Mouse (Mus musculus) adrenal gland, adult (tissue): ENCODE measurements around the gene Sh3gl3.

Experiments
- DNase-seq, 2 experiments: peaks; one replicate each; pipeline ENCODE4 v3.0.0; 2022 to 2023; ENCODE audit warnings: low spot score in 1 of 2; ENCODE audit not compliant: inconsistent age in 2 of 2

Sh3gl3 gene

DNA sequence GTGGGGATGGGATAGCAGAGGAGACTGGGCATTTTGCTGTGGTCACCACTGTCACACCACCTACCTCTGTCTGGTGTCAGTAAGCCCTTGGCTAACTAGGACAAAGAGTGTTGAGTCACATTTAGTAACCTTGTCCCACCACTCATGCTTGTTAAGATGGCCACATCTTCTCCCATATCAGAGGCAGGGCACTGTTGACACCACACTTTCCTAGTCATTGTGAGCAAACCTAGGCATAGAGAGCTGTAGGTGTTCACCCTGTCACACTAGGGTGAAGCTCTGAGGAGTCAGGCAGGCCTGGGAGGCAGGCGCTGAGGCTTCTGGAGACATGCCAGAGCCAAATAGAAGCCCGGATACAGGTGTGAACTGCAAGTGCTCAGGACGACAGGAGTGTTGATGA is at the start of gene Sh3gl3:
Gene Sh3gl3, plus strand, starts transcription at position 301 of the 400 bp plus-strand sequence.
- DNase-seq, result no peak

DNA sequence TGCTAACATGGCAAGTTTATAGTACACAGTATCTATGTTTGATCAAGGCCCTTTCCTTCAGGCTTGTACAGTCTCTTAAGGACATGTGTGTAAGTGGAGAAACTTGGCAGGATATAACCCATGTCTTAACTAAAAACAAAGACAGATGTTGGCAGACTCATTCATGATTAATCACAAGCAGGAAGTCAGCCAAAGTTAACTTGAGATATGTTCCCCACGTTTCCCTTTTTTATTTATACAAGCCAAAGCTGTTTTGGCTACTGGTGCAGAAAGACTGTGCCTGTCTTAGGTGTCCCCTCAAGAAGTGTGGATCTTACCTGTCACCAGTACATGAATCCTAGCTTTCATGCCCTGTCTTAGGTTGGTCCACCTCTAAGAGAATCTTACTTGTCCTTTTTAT is 35.4 kb upstream of the Sh3gl3 start:
- DNase-seq, result no peak

DNA sequence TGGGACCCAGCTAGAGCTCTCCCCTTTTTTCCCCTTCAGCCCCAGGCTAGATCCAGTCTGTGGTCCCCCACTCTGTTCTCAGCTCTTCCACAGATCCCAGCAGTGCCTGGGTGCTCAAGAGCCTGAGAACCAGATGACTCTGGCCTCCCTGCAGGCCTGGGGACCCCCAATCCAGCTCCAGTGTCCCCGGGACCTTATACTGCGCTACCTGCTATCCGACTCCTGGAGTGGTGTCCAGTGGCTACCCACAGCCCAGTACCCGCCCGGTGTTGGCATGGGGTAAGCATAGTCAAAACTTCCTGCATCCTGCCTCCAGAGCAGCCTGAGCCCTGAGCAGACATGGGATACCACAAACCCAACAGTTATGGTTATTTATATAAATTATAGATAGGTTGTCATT is 26.5 kb upstream of the Sh3gl3 start:
- no peak for DNase-seq

DNA sequence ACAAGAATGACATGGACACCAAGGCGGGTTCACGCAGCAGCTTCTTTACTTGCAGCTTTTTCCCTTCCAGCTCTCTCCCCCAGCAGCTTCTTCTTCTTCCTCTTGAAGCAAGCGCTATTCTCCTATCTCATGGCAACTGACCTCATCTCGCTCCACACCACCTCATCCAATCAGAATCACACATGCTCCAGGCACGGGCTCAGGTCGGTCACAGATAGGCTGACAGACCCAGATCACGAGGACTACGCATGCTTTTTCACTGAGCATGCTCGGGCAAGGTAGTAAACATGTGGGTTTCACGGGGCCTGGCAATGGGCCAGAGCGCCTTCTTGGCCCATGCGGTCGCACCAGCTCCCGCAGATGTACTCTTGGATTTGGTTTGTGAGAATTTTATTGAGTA is 9.0 kb upstream of the Sh3gl3 start:
- DNase-seq, result no peak

DNA sequence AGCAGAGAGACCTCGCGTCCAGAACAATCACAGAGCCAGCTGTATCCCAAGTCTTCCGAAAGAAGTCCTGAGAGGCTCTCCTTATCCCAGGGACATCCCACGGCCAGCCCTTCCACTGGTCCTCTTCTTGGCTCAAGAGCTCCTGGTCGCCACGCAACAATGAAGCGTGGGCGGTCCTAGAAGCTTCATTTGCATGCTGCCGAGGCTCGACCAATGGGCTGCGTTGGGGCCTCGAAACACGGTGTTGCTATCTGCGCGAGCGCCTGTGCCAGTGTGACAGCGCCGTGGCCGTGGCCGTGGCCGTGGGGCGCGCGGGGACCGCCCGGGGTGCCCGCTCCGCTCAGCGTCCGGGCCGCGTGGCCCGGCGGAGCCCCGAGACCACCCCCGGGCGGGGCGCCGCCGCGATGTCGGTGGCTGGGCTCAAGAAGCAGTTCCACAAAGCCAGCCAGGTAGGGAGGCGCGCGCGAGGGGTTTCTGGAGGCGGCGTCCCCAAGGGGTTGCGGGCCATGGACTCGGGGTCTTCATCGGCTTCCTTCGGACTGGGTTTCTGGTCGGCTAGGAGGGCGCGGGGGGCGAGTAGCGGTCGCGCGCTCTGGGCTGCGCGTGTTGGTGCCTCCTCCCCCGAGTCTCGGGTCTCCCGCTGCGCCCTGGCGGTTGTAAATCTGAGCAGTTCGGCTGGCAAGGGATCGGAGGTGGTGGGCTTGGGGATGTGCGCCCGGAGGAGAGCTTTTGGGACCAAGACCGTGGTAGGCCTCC is 1.1 kb downstream of the Sh3gl3 start:
- DNase-seq, result peak; percentile 83 to 93

DNA sequence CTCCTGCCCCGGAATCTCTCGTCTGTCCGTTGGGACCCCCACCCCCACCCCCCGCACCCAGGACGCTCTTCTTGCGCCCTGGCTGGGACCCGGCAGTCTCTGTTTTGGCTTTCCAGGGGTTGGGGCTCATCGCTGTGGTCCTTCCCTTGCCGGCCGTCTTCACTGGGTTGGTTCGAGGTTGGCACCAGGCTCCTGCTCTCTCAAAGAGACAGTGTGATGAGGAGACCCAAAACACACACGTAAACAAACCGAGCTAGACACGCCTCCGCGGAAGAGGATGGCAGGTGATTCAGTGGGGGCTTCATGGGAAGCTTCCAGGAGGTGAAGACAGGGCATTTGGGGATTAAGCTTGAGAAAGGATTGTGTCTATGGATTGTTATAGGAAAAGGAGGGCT is 1.7 kb downstream of the Sh3gl3 start:
- peak in 1 of 2 experiments; percentile 31 for DNase-seq

DNA sequence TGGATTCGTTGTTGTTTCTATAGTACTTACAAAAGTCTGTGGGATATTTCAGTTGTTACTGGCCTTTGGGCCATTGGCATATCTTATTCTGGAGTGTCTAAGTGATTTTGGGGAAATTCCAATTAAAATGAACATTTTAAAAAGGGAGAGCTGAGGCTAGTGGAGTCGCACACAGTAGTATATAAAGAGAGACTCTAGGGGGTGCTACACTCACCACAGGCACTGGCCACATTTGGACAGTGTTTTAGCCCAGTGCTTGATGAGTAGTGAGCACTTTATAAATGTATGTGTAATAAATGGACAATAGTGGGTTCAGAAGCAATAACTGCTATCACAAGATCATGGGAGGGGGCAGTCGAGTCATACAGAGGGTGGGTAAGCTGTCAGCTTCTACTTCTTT is 2.6 kb downstream of the Sh3gl3 start:
- DNase-seq, result no peak

DNA sequence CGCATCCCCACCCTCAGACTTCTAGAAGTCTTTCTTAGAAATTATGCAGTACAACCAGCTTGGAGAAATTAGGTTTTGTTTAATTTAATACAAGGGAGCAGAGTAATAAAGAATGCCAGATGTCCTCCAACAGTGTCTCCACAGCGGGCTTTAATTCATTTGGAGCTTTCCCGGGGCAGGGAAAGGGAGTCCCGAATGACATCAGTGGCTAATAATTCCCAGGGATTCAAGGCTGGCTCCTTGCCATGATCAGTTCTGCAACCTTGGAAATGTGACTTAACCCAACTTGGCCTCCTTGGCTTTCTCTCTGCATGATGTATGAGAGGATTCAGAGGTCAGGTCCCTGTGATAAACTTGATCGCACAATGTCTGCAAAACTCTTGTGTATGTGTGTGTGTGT is 3.7 kb downstream of the Sh3gl3 start:
- peak; percentile 45 to 88 for DNase-seq

DNA sequence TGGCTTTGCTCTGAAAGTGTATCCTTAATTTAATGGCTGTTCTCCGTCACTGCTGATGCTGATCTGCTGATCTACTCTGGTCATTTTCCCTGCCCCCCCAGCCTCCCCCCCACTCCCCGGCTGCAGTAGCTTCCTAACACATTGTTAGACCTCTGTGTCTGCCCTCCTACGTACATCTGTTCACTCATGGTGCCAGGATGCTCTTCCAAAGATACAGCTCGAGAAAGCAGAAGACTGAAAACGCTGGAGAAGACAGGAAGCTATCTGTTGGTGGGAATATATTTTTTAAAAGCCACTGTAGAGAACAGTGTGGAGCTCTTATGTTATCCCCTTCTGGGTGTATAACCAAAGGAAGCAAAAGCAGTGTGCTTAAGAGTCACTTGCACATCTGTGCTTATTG is 7.3 kb downstream of the Sh3gl3 start:
- DNase-seq, result no peak

DNA sequence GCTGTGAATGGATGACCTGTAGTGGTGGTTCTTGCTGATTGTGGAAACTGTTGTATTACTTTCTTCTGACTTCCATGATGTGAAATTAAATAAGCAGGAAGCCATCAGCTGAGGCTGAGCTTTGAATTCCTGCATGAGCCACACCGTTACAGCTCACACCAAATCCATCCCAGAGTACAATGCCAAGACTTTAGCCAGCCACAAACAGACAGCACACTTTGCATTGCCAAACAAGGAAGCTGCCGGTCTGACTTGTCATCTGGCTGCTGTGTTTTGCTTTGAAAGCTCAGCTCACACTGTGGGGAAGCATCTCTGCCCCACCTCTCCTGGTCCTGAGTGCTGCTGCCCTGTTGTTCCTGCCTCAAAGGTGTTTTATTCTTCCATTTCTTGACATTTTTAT is 9.1 kb downstream of the Sh3gl3 start:
- DNase-seq, result no peak

DNA sequence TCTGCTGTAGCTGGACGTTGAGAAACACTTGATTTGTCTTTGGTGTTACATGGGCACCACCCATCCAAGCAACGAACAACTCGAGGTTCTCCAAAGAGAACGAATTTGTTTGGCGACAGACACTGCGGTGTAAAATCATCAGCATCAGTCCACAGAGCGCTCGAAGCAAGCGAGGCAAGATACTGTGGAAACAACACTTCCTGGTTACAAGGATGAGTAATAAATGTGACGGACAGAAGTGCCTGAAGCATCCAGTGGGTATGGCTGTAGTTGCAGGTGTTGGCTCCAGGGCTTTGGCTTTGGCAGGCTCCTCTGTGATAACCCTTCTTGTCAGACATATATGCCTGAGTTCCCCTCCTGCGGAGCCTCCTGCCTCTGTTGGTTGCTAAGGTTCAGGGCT is 18.0 kb downstream of the Sh3gl3 start:
- no peak for DNase-seq

DNA sequence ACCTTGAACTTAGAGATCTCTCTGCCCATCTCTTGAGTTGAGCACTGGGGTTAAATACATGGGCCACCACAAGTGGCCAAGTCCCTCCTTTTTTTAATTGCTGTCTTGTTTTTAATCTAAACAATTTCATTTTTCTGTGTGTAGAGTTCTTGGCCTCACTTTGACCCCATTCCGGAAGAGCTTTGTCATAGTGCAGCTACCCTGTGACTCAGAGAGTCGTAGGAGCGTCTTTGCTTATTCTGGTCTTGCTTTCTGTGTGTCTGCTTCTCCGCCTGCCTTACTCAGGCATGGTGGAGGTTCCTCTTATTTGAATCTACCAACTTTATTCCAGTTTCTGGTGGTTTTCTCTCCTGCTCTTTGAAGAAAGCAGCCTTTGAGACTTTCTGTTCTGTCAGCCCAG is 18.9 kb downstream of the Sh3gl3 start:
- DNase-seq, result peak in 1 of 2 experiments; percentile 29

DNA sequence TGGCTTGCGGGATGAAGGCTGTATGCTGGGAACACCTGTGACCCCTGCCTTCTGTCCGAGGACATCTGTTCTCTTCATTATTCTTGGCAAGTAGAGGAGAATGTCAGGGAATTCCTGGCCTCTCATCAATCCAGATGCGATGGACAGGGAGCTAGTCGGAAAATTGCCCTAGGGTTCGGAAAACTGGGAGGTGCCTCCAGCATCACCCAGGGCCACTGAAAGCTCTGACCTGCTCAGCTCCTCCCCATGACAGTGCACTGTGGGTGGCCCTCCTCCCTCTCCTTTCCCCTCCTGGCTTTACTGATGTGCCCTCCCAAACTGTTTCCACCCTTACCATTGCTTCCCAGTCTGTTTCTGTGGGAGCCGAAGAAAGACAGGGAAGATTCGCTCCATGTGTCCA is 29.5 kb downstream of the Sh3gl3 start:
- no peak for DNase-seq

DNA sequence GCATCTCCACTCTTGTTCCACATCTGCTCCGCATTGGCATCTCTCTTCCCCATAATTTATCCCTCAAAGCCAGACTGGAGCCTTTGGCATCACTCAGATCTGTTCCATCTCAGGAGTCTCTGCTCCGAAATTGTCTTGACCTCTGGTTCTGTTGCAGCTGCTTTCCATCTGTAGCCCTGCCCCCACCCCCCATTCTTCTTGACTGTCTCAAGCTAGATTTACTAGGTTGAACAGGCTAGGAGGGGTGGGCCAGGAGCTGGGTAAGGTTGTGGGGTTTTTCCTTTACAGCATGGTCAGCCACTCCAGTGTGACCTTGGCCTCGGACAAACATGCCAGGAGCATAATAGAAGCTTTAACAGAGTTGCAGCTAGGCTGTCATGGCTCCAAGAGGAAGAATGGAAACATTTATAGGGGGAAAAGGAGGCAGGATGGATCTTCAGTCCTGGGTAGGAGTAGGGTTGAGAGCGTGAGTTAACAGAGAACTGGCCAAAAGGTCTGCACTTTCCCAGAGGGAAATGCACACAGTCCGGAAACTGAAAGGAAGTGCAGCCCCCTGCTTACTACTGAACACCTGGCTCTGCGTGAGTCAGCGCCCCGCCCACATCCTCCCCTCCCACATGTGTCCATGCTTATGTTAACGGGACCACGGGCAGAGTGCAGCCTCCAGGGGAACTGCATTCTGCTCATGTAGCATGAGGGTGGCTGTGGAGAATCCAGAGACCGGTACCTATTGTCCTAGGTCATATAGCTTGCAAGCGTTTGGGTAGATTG is 30.6 kb downstream of the Sh3gl3 start:
- no peak for DNase-seq

DNA sequence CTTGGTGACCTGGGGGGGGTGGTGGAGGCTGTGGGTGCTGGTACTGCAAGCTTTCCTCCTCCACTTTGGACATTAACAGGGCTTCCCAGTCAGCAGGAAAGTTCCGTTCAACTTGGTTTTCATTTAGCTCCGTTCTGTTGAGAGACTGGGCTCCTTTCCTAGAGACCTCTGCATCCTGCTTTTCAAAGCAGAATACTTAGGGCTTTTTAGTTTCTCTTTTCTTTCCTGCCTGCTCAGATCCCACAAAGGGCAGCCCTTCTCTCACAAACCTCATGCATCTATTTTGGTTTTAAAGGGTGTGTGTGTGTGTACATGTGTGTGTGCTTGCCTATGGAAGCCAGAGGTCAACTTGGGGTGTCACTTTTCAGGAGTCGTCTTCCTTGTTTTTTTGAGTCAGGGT is 31.3 kb downstream of the Sh3gl3 start:
- DNase-seq, result no peak

DNA sequence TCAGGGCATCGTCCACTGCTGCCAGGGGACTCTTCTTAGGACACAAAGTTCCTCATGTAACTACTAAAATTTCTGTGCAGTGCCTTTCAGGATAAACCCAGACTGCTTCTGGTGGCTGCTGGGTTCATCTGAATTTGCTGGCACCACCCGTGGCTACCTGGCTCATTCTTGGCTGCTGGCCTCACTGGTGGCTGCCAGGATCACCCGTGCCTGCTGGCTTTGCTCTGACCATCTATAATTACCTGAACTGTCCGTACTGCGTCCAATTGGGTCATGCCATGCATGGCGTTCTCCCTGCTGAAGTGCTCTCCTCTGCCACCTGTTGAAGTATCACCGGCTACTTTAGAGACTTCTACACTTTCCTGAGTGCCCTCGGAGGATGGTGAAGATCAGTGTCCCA is 33.1 kb downstream of the Sh3gl3 start:
- no peak for DNase-seq

DNA sequence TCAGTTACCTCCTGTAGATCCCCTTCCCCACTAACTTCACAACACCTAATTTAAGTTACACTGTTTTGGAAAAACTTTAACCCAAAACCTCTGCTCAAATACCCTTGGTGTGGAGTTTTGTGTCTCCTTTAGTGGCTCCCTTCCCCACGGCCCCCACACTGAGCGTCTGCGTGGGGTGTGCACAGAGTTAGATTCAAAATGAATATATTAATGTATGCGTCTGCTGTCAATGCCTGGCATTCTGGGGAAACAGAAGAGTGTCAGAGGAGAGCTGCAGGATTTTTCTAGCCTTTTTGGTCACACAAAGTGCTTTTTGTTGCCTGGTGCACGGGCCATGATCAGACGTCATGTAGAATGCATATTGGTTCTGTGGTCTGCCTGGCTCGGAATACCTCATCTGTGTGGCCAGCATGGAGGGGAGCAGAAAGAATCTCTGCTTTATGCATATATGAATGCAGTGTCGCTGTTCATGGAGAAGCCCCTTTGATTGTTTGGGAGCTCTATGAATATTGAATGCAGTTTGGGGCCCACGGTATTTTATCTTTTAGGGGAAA is 47.8 kb downstream of the Sh3gl3 start:
- no peak for DNase-seq

DNA sequence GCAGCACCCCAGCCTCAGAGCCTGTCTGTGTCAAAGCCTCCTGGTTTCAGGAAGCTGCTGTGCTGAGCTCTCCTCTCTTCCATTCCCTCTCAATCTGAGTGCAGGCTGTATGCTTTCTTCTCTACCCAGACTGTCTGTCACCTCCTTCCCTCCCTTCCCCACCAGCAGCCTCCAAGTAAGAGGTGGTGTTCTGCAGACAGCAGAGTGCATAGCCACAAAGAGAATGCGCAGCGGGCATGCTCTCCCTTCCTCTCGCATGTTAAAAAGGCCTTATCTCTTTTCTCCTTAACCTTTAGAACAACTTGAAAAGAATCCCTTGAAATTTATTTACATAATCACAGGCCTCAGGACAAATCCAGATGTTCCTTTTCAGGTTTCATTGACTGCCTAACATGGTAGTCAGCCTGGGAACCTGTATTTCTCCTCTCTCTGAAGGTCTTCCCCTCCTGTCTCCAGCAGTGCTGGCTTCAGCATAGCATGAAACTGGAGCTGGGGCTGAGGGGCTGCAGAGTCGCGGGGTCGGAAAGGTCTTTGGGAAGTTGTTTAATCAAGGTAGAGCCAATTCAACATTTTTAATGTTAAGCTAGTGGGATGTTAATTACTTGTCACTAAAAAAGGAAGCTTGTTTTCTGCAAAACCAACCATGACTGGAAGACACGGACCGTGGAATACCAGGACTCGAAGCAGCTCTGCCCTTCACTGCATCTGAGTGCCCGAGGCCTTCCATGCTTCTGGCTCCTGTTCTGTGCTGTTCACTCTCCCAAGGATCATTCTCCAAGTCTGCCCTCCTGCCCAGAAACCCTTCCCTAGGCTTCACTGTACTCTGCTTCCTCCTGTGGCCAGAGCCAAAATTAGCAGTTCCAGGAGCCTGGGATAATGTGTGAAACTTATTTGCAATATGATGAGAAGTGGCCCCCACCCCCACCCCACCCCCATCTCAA is 50.5 kb downstream of the Sh3gl3 start:
- no peak for DNase-seq

DNA sequence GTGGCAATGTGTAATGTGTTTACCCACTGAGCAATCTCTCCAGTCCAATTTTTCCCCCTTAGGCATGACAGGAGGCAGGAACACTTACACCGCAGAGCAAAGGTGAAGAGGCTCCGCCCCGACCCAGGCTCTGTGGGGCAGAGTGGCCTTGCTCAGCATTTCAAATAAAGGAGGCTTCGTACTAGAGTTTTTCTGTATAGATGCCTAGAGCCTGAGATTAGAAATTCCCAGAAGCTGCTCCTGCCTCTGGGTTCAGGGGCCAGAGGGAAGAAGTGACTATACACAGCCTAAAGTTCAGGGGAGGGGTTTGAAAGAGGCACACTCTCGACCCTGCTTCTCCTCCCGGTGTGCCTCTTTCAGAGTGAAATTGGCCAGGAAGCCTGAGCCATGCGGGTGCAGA is 59.6 kb downstream of the Sh3gl3 start:
- no peak for DNase-seq

DNA sequence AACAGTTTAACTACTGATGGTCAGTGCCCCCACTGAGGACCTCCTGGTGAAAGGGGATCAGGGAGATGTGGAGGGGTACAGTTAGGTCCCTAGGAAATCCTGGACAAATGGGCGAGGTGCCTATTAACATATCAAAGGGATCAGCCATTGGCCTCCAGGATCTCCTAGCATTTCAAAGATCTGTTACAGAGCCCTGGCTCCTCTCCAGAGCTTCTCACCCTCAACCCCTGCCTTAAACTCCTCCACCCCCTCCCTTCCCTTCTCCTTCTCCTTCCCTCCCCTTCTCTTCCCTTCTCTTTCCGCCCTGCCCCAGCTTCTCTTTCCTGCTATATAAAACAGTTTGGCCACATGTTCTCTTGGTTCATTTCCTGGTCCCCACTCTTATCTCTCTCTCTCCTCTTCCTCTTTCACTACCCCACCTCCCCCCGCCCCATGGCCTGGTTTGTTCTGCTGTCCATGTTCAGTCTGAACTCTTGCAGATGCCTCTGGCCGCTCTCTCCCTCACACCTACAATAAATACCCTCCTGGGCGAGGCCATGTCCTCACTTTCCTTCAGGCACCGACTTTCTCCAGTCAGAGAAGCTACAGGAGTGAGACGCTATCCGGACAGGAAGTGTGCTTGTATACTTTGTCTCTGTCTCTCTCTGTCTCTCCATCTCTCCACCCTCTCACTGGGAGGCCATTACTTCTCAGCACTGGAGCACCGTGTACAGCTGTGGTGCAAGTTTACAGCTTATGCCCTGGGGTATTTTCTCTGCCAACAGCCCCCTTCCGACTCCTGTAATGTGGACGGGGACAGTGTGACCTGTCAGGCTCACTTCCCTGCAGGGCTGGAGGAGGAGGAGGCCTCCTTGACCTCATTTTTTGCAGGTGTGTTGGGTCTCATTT is 60.6 kb downstream of the Sh3gl3 start:
- DNase-seq, result no peak
